Mouse (Mus musculus) C2C12 (cell line): Measurements from ENCODE around the gene Suv39h2.

Source experiments
- CTCF ChIP-seq: IDR thresholded peaks from one replicate; pipeline ENCODE4 v1.5.1; 2011; ENCODE audit not compliant: control insufficient read depth, insufficient read depth, insufficient read length
- MAX ChIP-seq: IDR thresholded peaks from one replicate; pipeline ENCODE4 v1.6.1; 2011; ENCODE audit warnings: mild to moderate bottlenecking, control low read depth

GRCm38 (mm10) chr2:3499543-3499942, 24.7 kb upstream of the Suv39h2 start:
- TF ChIP-seq MAX (no peak), CTCF (no peak)
